Mouse (Mus musculus): ENCODE results near the gene Cacnb3.

The Cacnb3 gene

GRCm38 (mm10) chr15:98676471-98676870 is 45.8 kb downstream of the Cacnb3 start:
- no peak for DNase-seq

- DNase-seq, result peak; percentile 61 to 69
Measured at GRCm38 (mm10) chr15:98676940-98677728, 46.5 kb downstream of the Cacnb3 start, which contains the start of gene Rnd1. Gene Rnd1 (minus strand): TSS chr15:98677461.

DNA sequence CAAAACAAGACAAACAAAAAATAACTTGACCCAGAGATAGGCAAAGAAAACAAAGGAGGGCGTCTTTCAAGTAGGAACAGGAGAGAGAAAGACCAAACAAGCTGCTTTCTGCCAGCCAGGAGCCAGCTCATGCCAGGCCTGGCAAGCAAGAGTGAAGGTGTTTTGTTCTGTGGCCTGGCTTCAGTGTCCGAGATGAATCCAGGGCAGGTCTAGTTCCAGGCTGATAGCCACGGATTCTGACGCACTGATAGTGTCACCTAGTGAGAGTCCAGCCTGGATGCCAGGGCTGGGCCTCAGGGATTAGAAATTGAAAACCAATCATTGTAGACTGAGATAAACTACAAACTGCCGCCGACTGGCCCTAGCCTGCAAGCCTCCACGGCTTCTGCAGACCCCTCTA is 47.3 kb downstream of the Cacnb3 start:
- no peak for DNase-seq

- DNase-seq, result no peak
Measured at GRCm38 (mm10) chr15:98680660-98681059, 50.0 kb downstream of the Cacnb3 start.

DNA sequence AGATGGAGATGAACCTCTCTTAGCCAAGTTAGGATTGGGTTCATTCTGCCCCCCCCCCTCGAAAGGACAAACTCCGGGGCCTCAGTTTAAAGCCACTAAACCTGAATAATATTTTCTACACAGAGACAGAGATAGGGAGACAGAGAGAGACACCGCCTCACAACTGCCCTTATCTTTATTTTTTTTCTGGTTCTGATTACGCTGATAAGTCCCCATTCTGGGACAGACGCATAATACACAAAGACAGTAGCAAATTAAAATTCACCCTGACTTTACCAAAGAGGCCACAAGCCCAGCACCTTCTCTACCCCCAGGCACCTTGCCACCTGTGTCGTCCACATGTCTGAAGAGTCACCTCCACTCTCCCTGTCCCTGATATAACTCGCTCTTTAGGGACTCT is 51.0 kb downstream of the Cacnb3 start:
- DNase-seq, result no peak

DNA sequence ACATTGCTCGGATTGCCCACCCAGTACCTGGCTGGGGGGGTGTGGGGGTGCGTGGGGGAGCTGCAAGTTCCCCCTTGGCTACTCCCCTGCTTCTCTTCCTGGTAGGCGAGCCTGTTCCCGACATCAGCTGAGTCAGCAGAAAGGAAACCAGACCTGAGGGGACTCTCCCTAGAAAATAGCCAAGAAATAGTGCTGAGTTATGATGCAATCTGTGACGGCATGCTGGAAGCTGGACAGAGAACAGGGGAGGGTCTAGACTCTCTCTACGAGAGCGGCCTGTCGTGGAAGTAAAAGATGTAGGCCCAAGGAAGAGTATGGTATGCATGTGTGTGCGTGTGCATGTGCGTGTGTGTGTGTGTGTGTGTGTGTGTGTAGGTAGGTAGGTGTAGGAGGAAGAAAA is 52.5 kb downstream of the Cacnb3 start:
- DNase-seq, result no peak

DNA sequence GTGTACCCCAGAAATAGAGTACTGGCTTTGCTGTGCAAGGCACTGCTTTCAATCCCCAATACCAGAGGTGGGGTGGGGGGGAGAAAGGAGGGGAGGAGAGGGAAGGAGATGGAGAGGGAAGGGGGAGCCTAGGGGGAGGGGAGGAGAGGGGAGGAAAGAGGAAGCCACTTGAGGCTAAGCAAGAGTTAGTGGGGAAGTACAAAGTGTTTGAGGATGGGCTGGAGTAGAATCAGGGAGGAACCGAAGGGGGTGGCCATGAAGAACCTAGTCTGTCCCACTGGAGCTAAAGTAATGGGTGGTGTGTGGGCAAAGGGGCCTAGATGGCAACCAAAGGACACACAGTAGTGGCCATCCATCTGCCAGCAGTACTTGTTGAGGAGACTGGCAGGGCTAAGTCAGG is 53.1 kb downstream of the Cacnb3 start:
- DNase-seq, result no peak

DNA sequence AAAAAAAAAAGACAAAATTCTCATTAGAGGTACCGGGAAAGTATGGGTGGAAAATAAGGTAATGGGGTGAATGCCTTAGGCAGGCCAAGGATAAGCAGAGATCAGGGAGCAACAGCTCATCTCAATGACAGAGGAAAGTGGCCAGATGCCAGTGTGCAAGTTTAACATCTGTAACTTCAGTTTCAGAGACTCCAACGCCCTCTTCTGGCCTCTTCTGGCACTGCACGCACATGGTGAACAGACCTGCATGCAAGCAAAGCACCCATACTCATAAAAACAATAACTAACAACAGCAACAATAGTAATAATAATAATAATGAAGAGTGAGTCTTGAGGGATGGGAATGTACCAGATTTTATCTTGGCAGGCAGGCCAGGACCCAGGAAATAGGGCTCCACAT is 55.3 kb downstream of the Cacnb3 start:
- DNase-seq, result no peak

DNA sequence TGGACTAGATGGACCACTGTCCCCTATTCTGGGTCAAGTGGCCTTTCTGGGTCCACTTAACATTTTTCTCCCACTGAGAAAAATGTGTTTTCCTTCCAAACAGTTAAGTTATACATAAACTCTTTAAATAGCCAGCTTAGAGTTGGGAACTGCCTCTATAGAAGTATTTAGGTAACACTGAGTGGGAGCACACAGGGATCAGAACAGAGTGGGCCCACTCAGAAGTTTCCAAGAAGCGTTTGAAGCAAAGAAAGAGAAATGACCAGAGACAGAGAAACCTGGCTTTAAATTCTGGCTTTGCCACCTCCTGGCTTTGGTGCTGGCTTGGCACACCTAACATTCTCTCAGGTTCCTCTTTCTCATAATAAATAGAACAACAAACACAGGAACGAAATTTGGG is 59.0 kb downstream of the Cacnb3 start:
- no peak for DNase-seq

- no peak for DNase-seq
Measured at GRCm38 (mm10) chr15:98691486-98692147, 61.0 kb downstream of the Cacnb3 start.

DNA sequence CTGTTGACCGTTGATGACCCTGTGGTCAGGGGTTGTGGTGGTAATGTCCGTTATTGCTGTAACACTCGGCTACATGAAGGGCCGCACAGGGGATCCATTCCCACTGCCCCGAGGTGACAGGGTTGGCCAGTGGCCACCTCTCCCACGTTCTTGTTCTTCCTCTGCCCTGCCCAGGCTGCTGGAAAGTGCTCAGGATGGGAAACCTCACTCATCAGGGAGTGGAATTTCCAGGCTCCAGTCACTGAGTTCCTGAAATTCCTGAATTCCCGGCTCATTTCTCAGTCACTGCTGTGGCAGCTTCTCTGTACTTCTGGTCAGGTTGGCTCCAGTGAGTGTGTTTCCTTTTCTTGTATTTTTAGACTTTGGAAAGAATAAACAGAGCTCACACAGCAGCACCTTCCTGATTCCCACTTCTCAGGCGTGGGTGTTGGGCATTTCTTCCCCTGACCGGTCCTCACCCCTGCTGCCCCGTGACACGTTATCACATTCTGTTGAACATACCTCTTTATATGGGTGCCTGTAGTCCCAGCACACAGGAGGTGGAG is 61.6 kb downstream of the Cacnb3 start:
- DNase-seq, result no peak
